Mouse (Mus musculus) thymus, postnatal 36 days (tissue): ENCODE results near the gene Tpo.

ENCODE experiments used
- DNase-seq, 2 experiments: peaks; one replicate each; pipeline ENCODE4 v3.0.0; 2022; ENCODE audit warnings: mixed read lengths in 2 of 2

Gene Tpo

GRCm38 (mm10) chr12:30076316-30076715, 56.1 kb downstream of the Tpo start:
- no peak for DNase-seq

DNA sequence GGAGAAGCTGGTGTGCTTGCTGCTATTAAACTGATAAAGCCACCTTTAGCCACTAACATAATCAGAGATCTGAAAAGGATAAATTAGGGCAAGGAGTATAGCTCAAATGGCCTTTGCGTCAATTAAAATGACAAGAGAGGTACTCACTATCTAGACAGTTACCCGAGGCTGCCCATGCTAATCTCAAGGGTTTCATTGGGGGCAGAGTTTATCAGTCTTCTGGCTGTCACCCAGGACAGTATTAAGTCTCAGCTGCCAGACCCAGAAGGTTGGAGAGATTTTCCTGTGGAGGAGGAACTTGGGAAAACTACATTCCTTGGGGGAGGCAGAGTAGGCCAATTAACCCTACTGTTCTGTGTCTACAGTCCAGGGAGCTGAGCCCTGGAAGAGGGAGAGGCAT, 63.1 kb downstream of the Tpo start:
- DNase-seq, result no peak

- DNase-seq, result no peak
These were observed 64.6 kb downstream of the Tpo start for GRCm38 (mm10) chr12:30067806-30068205.

DNA sequence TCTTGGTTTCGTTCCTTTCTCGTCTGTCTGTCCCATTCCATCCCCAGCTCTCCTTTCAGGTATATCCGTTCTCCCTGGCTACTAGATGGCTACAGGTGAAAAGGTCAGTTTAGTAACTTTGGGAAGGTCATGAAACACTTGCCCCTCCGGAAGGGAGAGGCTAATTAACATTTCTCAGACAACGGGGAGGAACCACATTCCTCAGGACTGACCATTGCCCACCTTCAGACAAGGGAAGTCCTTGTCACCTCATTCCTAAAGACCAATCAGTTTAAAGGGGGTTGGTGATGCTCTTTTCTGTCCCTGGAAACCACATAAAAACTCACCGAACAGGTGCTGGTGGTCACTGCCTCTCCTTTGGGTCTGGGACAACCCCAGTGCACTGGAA, 70.3 kb downstream of the Tpo start:
- DNase-seq, result no peak

DNA sequence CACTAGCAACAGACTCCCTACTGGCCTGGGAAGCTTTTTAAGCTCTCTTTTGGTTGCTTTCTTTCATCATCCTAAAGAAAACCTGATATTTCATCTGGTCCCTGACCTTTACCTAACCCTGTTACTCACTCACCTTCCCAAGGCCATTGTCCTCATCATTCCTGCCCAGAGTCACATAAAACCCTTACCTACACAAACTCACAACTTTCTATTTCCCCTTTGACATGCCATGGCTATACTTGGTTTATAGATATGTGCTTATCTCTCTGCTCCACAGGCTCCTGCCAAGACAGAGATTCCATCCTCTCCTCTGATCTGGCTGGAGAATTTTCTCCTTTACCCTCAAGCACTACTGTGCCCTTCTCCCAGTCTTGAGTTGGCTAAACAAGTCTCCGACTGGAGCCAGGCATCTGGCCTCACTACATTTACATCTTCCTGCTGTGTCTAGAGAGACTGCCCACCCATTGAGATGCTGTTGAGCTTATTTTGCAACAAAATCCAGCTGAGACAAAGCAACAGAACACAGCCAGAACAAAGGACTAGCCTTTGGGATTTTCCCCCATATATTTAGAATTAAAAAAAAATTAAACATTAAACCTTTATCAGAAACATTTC, 70.8 kb downstream of the Tpo start:
- no peak for DNase-seq

- DNase-seq, result no peak
These were observed 74.4 kb downstream of the Tpo start for GRCm38 (mm10) chr12:30058044-30058443.

DNA sequence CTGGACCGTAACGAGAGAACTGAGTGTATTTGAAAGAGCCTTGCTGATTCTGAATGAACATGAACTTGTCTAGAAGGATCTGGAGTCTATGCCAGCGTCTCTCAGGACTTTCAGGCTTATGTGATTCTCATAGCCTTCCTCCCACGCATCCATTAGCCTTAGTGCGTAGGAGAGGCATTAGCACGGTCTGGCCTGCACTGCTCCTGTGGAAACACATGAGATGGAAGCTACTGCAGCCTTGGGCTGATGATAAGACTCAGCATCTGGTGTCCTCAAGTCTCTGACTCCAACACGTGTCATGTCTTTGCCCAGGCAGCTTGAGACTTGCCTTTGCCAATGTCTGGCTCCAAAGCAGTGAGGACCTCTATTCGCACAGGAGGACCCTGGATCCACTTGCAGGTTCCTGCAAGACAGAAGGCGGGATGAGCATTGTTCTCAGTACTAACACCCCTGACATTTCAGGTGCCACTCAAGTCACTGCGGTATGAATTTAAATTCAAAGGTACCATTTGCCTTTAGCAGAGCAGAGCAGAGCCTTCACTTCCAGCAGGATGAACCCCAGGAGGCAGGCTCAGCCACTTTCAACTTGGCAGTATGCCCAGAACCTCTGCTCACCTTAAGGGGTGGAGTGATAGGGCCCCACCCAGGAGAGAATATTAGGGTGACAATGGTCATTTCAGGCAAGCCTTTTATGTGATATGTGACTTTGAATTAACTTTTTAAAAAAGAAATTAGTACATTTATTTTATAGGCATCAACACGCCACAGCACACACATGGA, 77.5 kb downstream of the Tpo start:
- DNase-seq, result no peak

DNA sequence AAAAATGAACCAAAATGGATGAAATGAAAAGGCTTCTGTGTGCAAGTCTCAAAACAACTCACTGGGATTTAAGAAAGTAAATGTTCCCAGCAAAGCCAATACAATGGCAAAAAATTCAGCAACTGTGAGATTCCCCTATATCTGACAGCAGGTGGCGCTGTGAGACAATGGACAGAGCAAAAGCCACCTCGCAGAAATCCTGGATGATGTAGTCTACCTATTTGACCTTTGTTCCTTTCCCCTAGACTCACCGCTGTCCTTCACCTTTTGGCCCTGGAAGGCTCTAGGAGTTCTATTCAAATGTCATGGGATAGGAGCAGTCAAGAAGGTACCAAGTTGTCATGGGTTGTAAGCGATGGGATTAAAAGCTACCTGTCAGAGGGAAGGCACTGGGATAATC, 82.2 kb downstream of the Tpo start:
- DNase-seq, result no peak

DNA sequence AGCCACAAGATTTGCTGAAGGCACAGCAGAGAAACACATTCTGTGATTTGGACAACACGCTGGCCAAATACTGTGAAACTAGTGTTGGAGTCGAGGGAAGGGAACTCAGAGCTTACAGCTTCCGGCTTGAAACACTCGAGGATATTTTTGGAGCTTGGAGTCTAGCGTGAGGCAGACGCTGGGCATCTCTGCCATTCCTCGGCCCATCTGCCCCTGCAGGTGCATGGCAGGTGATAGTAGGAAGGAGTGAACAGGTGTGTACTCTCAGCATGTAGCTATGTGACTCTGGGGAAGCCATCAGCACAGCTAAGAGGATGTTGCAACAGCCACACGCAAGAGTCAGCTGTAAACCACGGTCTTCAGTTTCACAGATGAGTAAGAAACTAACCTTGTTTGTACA, 82.6 kb downstream of the Tpo start:
- no peak for DNase-seq

DNA sequence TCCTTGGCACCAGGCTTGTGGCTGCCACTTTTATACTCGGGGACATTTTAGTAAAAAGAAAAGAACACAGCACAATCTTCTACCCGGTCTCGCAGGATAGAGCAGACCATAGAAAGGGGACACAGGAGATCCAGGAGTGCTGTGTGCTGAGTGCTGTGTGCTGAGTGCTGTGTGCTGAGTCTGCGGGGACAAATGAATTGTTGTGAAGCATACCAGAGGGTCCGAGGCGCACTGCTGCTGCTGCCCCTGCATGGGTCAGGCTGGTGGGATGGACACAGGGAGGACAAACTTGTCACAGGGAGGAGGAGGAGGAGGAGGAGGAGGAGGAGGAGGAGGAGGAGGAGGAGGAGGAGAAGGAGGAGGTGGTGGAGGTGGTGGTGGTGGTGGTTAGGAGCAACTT, 83.6 kb downstream of the Tpo start:
- DNase-seq, result no peak

GRCm38 (mm10) chr12:30040150-30040549, 92.3 kb downstream of the Tpo start:
- DNase-seq, result no peak

GRCm38 (mm10) chr12:30039565-30039964, 92.9 kb downstream of the Tpo start:
- no peak for DNase-seq

DNA sequence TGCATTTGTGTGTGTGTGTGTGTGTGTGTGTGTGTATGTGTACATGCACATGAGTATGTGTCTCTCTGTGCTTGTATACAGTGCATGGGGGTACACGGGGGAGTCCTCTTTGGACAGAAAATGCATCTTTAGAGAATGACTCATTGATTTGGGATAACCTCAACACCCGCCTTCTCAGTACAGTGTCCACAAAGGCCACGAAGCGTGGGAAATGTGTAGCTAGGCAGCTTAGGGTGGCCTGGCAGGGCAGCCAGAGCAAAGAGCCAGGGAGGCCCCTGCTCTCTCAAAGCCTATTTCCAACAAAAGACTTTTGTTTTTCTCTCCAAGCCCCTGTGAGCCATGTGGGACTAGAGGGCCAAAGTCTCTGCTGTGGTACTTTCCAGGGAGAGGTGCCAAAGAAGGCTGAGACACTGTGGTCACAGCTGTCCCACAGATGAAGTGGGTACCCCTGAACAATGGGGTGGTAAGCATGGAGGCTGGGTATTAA, 95.8 kb downstream of the Tpo start:
- no peak for DNase-seq

GRCm38 (mm10) chr12:30035841-30036568, 96.4 kb downstream of the Tpo start:
- no peak for DNase-seq

GRCm38 (mm10) chr12:30035406-30035805, 97.0 kb downstream of the Tpo start:
- DNase-seq, result no peak

DNA sequence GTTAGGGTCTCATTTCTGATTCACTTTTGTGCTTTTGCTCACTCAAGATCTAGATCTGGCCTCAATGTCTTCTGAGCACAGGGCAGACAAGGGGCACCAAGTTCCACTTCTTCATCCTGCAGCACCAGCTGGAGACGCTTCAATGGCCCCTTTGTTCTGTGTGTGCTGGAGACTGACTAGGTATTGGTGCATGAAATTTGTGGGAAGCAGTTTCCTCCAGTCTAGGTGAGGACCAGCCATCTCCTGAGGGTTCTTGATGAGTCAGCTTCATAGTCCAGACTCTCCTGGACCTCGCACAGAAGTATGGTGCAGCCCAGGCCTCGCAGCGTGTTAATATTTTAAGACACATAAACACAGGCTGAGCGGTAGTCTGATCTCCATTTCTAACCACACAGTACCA, 97.7 kb downstream of the Tpo start:
- no peak for DNase-seq

DNA sequence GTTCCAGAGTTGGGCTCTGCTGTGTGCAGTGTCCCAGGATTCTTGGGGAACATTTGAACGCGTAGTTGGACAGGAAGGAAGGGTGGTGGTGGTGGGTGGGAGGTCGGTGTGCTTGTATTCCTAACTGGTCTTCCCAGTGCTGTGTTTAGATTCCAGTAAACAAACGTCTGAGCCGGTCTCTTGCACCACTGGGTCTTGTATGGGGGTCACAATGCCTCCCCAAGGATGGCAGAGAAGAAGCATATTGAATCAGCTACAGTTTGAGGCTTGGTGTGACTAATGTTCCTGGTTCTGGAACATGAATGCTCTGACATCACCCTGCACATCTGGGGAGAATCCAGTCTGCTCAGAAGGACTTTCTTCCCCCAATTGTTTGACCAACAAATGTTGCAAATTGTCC, 101.9 kb downstream of the Tpo start:
- DNase-seq, result no peak

DNA sequence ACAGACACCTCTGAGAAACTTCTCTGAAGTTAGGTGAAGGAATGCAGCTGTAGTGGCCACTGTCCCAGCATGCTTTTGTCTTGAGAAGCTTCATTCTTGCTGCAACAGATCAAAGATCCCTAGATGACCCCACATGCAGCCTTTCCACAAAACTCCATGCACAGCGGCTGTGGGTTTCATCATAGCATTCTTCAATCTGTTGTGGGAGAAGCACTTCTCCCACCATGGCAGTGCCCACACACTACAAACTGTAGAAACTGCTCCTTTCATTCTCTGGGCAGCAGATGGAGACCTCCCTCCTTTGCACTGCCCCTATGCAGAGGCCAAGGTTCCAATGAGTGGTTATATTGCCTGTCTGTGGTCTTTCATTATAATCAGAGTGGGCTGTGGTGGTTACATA, 103.3 kb downstream of the Tpo start:
- no peak for DNase-seq

DNA sequence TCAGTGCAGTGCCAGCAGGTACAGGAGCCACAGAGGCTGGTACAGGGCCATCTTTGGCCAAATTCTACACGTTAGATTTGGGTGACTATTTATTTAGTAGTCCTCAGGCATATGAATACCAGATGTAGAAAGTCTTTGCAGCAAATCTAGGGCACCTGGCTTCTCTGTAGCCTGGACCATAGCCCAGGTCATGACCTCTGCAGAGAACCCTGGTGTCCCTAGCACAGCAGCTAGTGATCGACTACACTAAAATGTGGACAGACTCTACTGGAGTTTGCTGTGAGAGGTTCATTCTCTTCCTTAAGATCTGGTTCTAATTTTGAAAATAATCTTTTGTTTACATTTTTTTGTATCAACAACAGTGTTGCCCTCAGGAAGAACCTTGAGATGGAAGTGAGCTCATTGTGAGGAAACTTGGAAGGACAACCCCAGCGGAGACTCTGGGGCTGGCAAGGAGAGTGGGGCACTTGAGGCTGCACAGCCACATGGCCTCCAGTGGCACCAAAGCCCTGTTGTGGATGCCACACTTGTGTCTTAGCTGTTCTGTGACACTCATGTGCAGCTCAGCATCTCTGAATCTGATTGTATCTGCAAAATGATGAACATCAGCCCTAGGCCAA, 104.6 kb downstream of the Tpo start:
- no peak for DNase-seq

GRCm38 (mm10) chr12:30024264-30024825, 108.1 kb downstream of the Tpo start:
- DNase-seq, result no peak

- DNase-seq, result no peak
These were observed 108.9 kb downstream of the Tpo start for GRCm38 (mm10) chr12:30023491-30023890.

DNA sequence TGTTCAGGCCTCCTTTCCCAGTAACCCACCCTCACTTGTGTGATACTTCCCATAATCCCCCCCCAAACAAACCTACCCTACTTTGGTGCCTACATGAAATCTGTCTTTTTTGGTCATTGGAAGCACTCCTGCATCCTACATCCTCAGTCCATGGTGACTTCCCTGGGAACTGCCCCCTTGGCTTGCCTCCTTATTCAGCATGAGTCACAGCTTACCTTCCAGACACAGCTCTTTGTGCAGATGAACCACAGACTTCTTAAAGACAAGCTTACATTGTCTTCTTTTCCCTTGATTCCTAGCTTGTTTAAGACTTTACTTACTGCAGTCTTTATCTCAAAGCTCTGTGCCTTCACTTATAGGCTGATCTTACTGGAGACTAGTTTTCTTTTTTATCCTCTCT, 112.0 kb downstream of the Tpo start:
- DNase-seq, result no peak

DNA sequence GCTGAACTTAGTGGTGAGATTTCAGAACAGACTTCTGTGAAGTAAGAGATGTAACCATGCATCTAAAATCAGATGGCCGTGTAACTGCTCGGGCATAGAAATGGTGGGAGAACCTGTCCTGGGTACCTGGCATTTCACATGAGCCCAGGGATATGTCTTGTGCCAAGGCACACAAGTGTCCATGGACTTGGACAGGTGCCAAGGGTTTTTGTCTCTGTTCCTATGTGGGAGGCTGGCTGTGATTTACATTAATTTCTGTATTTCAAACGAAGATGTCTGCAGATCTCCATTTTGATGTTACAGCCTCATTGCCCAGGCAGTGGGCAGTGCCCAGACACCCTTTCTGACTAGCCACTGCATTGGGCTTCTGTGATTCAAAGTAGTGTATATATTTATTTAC, 115.3 kb downstream of the Tpo start:
- DNase-seq, result no peak
